Mouse (Mus musculus): ENCODE measurements around the gene Zfp1. TPM values are rescaled to one million over a fixed set of nuclear protein-coding genes. Genes with fewer than 3 reads are reported as not detected.

The Zfp1 gene
- polyA plus RNA-seq, 1 experiment, result 5.3 TPM

DNA sequence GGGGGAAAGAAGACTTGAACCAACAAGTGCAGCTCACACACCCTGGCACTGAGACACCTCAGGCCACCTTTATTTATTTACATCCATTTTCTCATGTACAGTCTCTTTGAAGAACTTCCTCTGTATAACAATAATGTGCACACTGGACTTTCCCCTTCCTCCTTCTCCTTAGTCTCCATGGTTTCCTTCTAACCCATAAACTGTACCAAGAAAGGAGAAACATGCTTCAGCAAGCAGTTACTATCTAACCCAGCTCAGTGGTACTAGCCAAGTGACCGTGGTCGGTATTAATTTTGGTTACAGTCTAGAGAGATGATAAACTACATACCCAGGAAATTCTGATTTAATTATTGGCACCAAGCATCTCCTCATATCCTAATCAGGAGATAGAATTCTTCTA lies 10.3 kb downstream of the Zfp1 start:
- Histone ChIP-seq H3K36me3 (ENCODE audit: control insufficient read depth, insufficient read depth) (peaks cover 6% of the 10 kb centered on the region), H3K27me3 (ENCODE audit: control insufficient read depth, insufficient read depth, insufficient read length) (no peaks in the 10 kb centered on the region), H3K79me2 (ENCODE audit: control insufficient read depth, insufficient read depth) (peaks cover 92% of the 10 kb centered on the region), H3K4me3 (no peak overlapping the region), H3ac (ENCODE audit: control insufficient read depth, insufficient read length) (no peak overlapping the region), H3K4me2 (ENCODE audit: low read depth) (no peak overlapping the region)
- TF ChIP-seq SRF (IDR thresholded peaks at IDR 0.05; ENCODE audit: control insufficient read depth, insufficient read length, low read depth) (no peak), POLR2A (IDR thresholded peaks at IDR 0.05; ENCODE audit: insufficient read length, low read depth) (no peak), POLR2AphosphoS2 (IDR thresholded peaks at IDR 0.05; ENCODE audit: insufficient read length, low read depth) (no peak), CEBPB (IDR thresholded peaks at IDR 0.05; ENCODE audit: insufficient read depth, poor library complexity, severe bottlenecking) (no peak), MYOG (IDR thresholded peaks at IDR 0.05; ENCODE audit: control insufficient read depth in 1 of 3, insufficient read depth in 1 of 3, insufficient read length in 2 of 3, low read depth in 2 of 3) (no peak), MYOD1 (IDR thresholded peaks at IDR 0.05; ENCODE audit: control insufficient read depth in 1 of 3, insufficient read length in 2 of 3, low read depth in 2 of 3) (no peak), REST (IDR thresholded peaks at IDR 0.05; ENCODE audit: insufficient read depth, insufficient read length) (no peak), TCF3 (IDR thresholded peaks at IDR 0.05; ENCODE audit: insufficient read length, low read depth) (no peak), MAX (IDR thresholded peaks at IDR 0.05; ENCODE audit: low read depth) (no peak), TCF12 (IDR thresholded peaks at IDR 0.05; ENCODE audit: insufficient read depth, poor library complexity, severe bottlenecking) (no peak), USF1 (IDR thresholded peaks at IDR 0.05; ENCODE audit: low read depth) (no peak), E2F4 (IDR thresholded peaks at IDR 0.05; ENCODE audit: insufficient read depth) (no peak)

DNA sequence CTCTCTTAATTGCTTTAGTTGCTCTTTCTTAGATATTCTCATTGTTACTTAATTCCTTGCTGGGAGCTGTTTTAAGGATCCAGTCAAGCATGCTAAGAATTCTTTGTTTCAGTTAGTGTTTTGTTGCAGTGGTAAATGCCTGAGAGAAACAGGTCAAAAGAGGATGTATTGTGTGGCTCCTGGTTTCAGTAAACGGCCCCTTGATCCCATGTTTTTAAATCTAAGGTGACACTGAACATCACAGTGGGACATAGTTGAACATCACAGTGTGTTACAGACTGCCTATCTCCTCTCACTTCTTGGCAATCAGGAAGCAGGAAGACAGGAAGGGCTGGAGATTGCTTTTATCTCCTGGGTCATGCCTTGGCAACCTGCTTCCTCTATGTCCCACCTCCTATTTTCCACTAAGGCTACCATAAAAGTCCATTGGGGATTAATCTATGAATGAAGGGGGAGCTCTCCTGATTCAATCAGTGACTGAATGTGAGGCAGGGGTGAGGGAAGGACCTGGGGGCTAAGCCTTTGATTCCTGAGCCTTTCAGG lies 14.2 kb downstream of the Zfp1 start:
- H3K4me3 ChIP-seq, result no peak overlapping the region
- H3ac ChIP-seq (ENCODE audit: control insufficient read depth, insufficient read length), result no peak overlapping the region
- H3K36me3 ChIP-seq (ENCODE audit: control insufficient read depth, insufficient read depth), result peaks cover 6% of the 10 kb centered on the region
- no peaks in the 10 kb centered on the region for H3K27me3 ChIP-seq (ENCODE audit: control insufficient read depth, insufficient read depth, insufficient read length)
- TF ChIP-seq POLR2AphosphoS2 (IDR thresholded peaks at IDR 0.05; ENCODE audit: insufficient read length, low read depth), result no peak
- no peak for TF ChIP-seq TCF3 (IDR thresholded peaks at IDR 0.05; ENCODE audit: insufficient read length, low read depth)
- no peak for TF ChIP-seq POLR2A (IDR thresholded peaks at IDR 0.05; ENCODE audit: insufficient read length, low read depth)
- TF ChIP-seq USF1 (IDR thresholded peaks at IDR 0.05; ENCODE audit: low read depth), result no peak
- TF ChIP-seq SRF (IDR thresholded peaks at IDR 0.05; ENCODE audit: control insufficient read depth, insufficient read length, low read depth), result no peak
- no peak for TF ChIP-seq MYOD1 (IDR thresholded peaks at IDR 0.05; ENCODE audit: control insufficient read depth in 1 of 3, insufficient read length in 2 of 3, low read depth in 2 of 3)
- TF ChIP-seq TCF12 (IDR thresholded peaks at IDR 0.05; ENCODE audit: insufficient read depth, poor library complexity, severe bottlenecking), result no peak
- no peak for TF ChIP-seq E2F4 (IDR thresholded peaks at IDR 0.05; ENCODE audit: insufficient read depth)
- TF ChIP-seq MAX (IDR thresholded peaks at IDR 0.05; ENCODE audit: low read depth), result no peak
- no peak for TF ChIP-seq CEBPB (IDR thresholded peaks at IDR 0.05; ENCODE audit: insufficient read depth, poor library complexity, severe bottlenecking)
- TF ChIP-seq REST (IDR thresholded peaks at IDR 0.05; ENCODE audit: insufficient read depth, insufficient read length), result no peak
- H3K79me2 ChIP-seq (ENCODE audit: control insufficient read depth, insufficient read depth), result peaks cover 59% of the 10 kb centered on the region
- H3K4me2 ChIP-seq (ENCODE audit: low read depth), result no peak overlapping the region

DNA sequence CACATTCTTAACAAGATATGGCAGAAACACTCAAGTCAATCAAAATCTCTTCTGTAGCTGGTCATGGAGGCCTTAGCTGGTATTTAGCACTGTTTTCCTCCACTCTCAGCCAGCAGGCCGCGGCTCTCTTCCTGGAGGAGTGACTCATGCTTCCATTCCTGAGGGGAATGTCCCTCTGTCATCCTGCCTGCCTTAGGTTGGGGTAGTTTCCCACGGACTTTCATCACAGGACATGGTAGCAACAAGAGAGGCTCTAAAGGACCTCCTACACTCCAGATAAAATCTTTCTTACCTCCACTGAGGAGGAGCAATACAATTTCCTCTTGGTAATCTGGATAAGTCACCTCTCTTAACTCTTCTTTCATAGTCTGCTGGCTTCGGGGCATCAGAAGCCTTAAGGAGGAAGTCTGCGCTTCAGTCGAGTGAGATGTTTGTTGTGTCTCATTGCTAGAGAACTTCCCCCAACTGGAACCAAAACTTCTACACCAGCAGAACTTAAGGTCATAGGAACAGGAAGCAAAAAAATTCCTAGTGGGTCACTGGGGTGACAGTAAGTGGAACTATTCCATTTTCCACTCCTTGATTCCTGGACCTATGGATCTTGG lies 15.7 kb downstream of the Zfp1 start:
- Histone ChIP-seq H3ac (ENCODE audit: control insufficient read depth, insufficient read length) (no peak overlapping the region), H3K27me3 (ENCODE audit: control insufficient read depth, insufficient read depth, insufficient read length) (no peaks in the 10 kb centered on the region), H3K4me3 (no peak overlapping the region), H3K4me2 (ENCODE audit: low read depth) (peak overlapping the region; percentile 15), H3K36me3 (ENCODE audit: control insufficient read depth, insufficient read depth) (peaks cover 4% of the 10 kb centered on the region), H3K79me2 (ENCODE audit: control insufficient read depth, insufficient read depth) (peaks cover 43% of the 10 kb centered on the region)
- TF ChIP-seq POLR2A (IDR thresholded peaks at IDR 0.05; ENCODE audit: insufficient read length, low read depth) (no peak), POLR2AphosphoS2 (IDR thresholded peaks at IDR 0.05; ENCODE audit: insufficient read length, low read depth) (no peak), USF1 (IDR thresholded peaks at IDR 0.05; ENCODE audit: low read depth) (no peak)

DNA sequence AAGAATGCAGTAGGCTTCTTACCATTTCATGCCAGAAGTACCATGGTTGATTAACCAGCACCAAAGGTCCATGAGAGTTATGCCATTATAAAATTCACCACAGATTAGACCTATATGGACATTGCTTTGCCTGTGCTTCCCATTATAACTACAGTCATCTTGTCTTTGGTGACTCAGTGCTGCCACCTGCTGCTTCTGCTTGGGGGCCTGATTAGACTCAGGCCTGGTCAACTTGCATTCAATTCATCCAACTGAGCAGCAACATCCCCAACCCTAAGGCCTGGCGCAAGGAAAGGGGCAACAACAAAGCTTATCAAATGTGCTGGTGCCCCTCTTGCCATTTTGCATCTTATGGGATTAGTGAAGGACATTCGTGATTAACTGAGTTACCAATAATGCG lies 19.3 kb downstream of the Zfp1 start:
- H3K27me3 ChIP-seq (ENCODE audit: control insufficient read depth, insufficient read depth, insufficient read length), result no peaks in the 10 kb centered on the region
- no peak overlapping the region for H3K4me3 ChIP-seq
- H3ac ChIP-seq (ENCODE audit: control insufficient read depth, insufficient read length), result no peak overlapping the region
- H3K79me2 ChIP-seq (ENCODE audit: control insufficient read depth, insufficient read depth), result peaks cover 9% of the 10 kb centered on the region
- H3K36me3 ChIP-seq (ENCODE audit: control insufficient read depth, insufficient read depth), result peaks cover 9% of the 10 kb centered on the region
- no peak for TF ChIP-seq POLR2AphosphoS2 (IDR thresholded peaks at IDR 0.05; ENCODE audit: insufficient read length, low read depth)
- TF ChIP-seq SRF (IDR thresholded peaks at IDR 0.05; ENCODE audit: control insufficient read depth, insufficient read length, low read depth), result no peak
- no peak for TF ChIP-seq USF1 (IDR thresholded peaks at IDR 0.05; ENCODE audit: low read depth)
- TF ChIP-seq POLR2A (IDR thresholded peaks at IDR 0.05; ENCODE audit: insufficient read length, low read depth), result no peak
- TF ChIP-seq TCF12 (IDR thresholded peaks at IDR 0.05; ENCODE audit: insufficient read depth, poor library complexity, severe bottlenecking), result no peak
- TF ChIP-seq MYOG (IDR thresholded peaks at IDR 0.05; ENCODE audit: control insufficient read depth in 1 of 3, insufficient read depth in 1 of 3, insufficient read length in 2 of 3, low read depth in 2 of 3), result no peak
- TF ChIP-seq CEBPB (IDR thresholded peaks at IDR 0.05; ENCODE audit: insufficient read depth, poor library complexity, severe bottlenecking), result no peak
- no peak for TF ChIP-seq TCF3 (IDR thresholded peaks at IDR 0.05; ENCODE audit: insufficient read length, low read depth)
- TF ChIP-seq MAX (IDR thresholded peaks at IDR 0.05; ENCODE audit: low read depth), result no peak
- TF ChIP-seq E2F4 (IDR thresholded peaks at IDR 0.05; ENCODE audit: insufficient read depth), result no peak
- no peak for TF ChIP-seq MYOD1 (IDR thresholded peaks at IDR 0.05; ENCODE audit: control insufficient read depth in 1 of 3, insufficient read length in 2 of 3, low read depth in 2 of 3)
- no peak for TF ChIP-seq REST (IDR thresholded peaks at IDR 0.05; ENCODE audit: insufficient read depth, insufficient read length)
- no peak overlapping the region for H3K4me2 ChIP-seq (ENCODE audit: low read depth)

DNA sequence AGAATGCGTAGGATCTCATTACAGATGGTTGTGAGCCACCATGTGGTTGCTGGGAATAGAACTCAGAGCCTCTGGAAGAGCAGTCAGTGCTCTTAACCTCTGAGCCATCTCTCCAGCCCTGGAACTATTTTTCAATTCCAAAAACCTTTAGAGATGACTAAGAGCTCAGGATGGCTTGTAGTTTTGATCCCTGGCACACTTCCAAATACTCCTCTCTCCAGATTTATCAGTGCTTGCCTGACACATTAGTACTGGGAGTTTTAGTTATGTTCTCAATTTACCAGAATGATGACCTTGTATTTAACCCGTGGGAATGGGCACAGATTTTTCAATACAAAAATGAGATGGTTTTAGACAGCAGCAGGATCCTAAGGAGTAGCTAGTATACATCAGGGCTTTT lies 23.6 kb downstream of the Zfp1 start:
- Histone ChIP-seq H3ac (ENCODE audit: control insufficient read depth, insufficient read length) (no peak overlapping the region), H3K4me3 (no peak overlapping the region), H3K4me2 (ENCODE audit: low read depth) (no peak overlapping the region), H3K36me3 (ENCODE audit: control insufficient read depth, insufficient read depth) (peaks cover 26% of the 10 kb centered on the region), H3K79me2 (ENCODE audit: control insufficient read depth, insufficient read depth) (no peaks in the 10 kb centered on the region), H3K27me3 (ENCODE audit: control insufficient read depth, insufficient read depth, insufficient read length) (no peaks in the 10 kb centered on the region)
- TF ChIP-seq E2F4 (IDR thresholded peaks at IDR 0.05; ENCODE audit: insufficient read depth) (no peak), POLR2A (IDR thresholded peaks at IDR 0.05; ENCODE audit: insufficient read length, low read depth) (no peak), POLR2AphosphoS2 (IDR thresholded peaks at IDR 0.05; ENCODE audit: insufficient read length, low read depth) (no peak), REST (IDR thresholded peaks at IDR 0.05; ENCODE audit: insufficient read depth, insufficient read length) (no peak), MYOD1 (IDR thresholded peaks at IDR 0.05; ENCODE audit: control insufficient read depth in 1 of 3, insufficient read length in 2 of 3, low read depth in 2 of 3) (no peak), MAX (IDR thresholded peaks at IDR 0.05; ENCODE audit: low read depth) (no peak), USF1 (IDR thresholded peaks at IDR 0.05; ENCODE audit: low read depth) (no peak), TCF3 (IDR thresholded peaks at IDR 0.05; ENCODE audit: insufficient read length, low read depth) (no peak), CEBPB (IDR thresholded peaks at IDR 0.05; ENCODE audit: insufficient read depth, poor library complexity, severe bottlenecking) (no peak), TCF12 (IDR thresholded peaks at IDR 0.05; ENCODE audit: insufficient read depth, poor library complexity, severe bottlenecking) (no peak), MYOG (IDR thresholded peaks at IDR 0.05; ENCODE audit: control insufficient read depth in 1 of 3, insufficient read depth in 1 of 3, insufficient read length in 2 of 3, low read depth in 2 of 3) (no peak), SRF (IDR thresholded peaks at IDR 0.05; ENCODE audit: control insufficient read depth, insufficient read length, low read depth) (no peak)
